Mouse (Mus musculus): Measurements from ENCODE around the gene Rab42. TPM values are rescaled to one million over a fixed set of nuclear protein-coding genes. Genes with fewer than 3 reads are reported as not detected.

Gene Rab42
- polyA plus RNA-seq (2016; fragmentation: Nextera tagmentation; extraction: Ambion mirVana), result 0.78 and 0.82 TPM in 2 replicates

DNA sequence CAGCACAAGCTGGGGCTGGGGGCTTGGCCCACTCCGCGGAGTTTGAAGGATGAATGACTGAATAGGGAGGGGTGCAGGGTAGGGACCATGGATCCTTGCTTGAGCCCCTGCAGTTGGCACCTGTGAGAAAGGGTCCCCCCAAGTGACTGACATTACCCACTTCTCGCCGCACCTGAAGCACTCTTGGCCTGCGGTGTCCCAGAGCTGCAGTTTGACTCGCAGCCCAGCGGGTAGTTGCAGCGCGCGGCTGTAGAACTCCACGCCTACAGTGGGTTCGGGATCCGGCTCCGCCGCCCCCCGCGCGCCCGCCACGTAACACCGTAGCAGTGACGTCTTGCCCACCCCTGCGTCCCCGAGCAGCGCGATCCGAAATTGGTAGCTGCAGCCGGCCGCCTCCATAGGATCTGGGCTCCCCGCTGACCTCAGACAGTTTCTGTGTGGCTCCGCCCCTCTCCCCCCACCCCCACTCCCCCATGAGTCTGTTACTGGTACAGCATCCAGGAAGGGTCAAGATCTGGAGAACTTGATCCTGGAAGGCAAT, at the start of gene Rab42:
TSS of gene Rab42 (minus strand) at position 447 of the 541 bp plus-strand sequence.
- no peak for ATAC-seq (ENCODE audit: low FRiP score)
- Histone ChIP-seq H3K9ac (peak within 1 kb of the TSS; percentile 53), H3K36me3 (replicated peaks) (no peaks in the 10 kb centered on the region), H3K9me3 (no peaks in the 10 kb centered on the region), H3K27me3 (no peaks in the 10 kb centered on the region), H3K4me3 (replicated peaks) (peak within 1 kb of the TSS; percentile 40), H3K4me1 (peaks cover 8% of the 10 kb centered on the region), H3K4me2 (peak within 1 kb of the TSS; percentile 64), H3K27ac (no peak within 1 kb of the TSS)
- WGBS, result 3% methylated on average over 30 of the region's 31 CpGs

GRCm38 (mm10) chr4:132352739-132353138, 49.6 kb upstream of the Rab42 start:
- no peak for ATAC-seq (ENCODE audit: low FRiP score)
- Histone ChIP-seq H3K4me2 (peak overlapping the region; percentile 89), H3K9ac (peak overlapping the region; percentile 84), H3K4me3 (replicated peaks) (peak overlapping the region; percentile 78), H3K9me3 (no peaks in the 10 kb centered on the region), H3K4me1 (peaks cover 19% of the 10 kb centered on the region), H3K27ac (peak overlapping the region; percentile 91), H3K36me3 (replicated peaks) (peaks cover 38% of the 10 kb centered on the region), H3K27me3 (no peaks in the 10 kb centered on the region)
- WGBS, result under 1% methylated on average over 14 of the region's 14 CpGs

DNA sequence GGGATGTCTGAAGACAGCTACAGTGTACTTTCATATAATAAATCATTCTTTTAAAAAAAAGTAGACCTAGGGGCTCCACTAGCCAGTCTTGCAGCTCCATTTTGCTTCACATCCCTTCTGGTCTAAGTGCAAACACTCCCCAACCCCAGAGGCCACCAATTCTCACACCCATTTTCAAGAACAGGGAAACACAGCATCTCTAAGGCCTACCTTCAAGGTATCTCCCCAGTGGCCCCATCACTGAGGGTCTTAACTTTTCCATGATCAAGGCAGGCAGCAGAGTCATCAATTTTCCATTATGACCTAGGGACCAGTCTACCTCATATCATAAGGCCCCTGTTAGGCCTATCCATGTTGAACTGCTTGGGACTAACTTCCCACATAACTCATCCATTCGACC, 48.2 kb upstream of the Rab42 start:
- H3K4me3 ChIP-seq (replicated peaks), result peak overlapping the region; percentile 78; the same call in 1 of the 2 replicates
- peaks cover 22% of the 10 kb centered on the region for H3K4me1 ChIP-seq
- H3K27ac ChIP-seq, result no peak overlapping the region
- H3K9me3 ChIP-seq, result no peaks in the 10 kb centered on the region
- ATAC-seq (ENCODE audit: low FRiP score), result no peak
- H3K27me3 ChIP-seq, result no peaks in the 10 kb centered on the region
- peaks cover 27% of the 10 kb centered on the region for H3K36me3 ChIP-seq (replicated peaks)
- WGBS, result 55% methylated on average over 1 of the region's 1 CpGs
- H3K9ac ChIP-seq, result peak overlapping the region; percentile 84; the same call in 1 of the 2 replicates
- H3K4me2 ChIP-seq, result peak overlapping the region; percentile 89

DNA sequence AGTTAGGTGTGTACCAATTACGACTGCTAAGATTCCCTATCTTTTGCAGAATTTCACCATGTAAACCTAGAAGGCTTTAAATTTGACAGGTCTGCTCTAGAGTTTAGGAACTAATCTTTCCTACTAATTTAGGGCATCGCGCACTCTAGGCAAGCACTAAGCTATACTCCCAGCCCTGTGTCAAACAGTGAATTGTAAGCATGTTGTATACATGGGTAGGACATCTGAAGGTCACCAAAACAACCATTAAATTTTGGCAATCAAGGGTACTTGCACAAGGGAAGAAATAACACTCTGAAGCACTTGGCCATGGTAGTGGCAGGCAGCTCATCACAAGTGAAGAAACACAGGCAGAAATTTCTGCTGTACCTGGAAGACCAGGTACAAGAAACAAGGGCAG, 47.7 kb upstream of the Rab42 start:
- no peak overlapping the region for H3K4me2 ChIP-seq
- peaks cover 22% of the 10 kb centered on the region for H3K4me1 ChIP-seq
- ATAC-seq (ENCODE audit: low FRiP score), result no peak

GRCm38 (mm10) chr4:132350123-132350740, 47.0 kb upstream of the Rab42 start:
- H3K9ac ChIP-seq, result no peak overlapping the region
- 42% methylated on average over 2 of the region's 2 CpGs for WGBS
- H3K4me1 ChIP-seq, result peaks cover 22% of the 10 kb centered on the region
- no peak overlapping the region for H3K27ac ChIP-seq
- ATAC-seq (ENCODE audit: low FRiP score), result no peak
- H3K36me3 ChIP-seq (replicated peaks), result peaks cover 22% of the 10 kb centered on the region
- no peak overlapping the region for H3K4me2 ChIP-seq
- H3K4me3 ChIP-seq (replicated peaks), result no peak overlapping the region
- no peaks in the 10 kb centered on the region for H3K9me3 ChIP-seq
- no peaks in the 10 kb centered on the region for H3K27me3 ChIP-seq

More for the DNA sequence above, 47.7 kb upstream of the Rab42 start:
- Histone ChIP-seq H3K4me3 (replicated peaks) (no peak overlapping the region), H3K9me3 (no peaks in the 10 kb centered on the region), H3K27me3 (no peaks in the 10 kb centered on the region), H3K36me3 (replicated peaks) (peaks cover 22% of the 10 kb centered on the region), H3K9ac (no peak overlapping the region), H3K27ac (no peak overlapping the region)
- WGBS, result 67% methylated on average over 3 of the region's 3 CpGs

DNA sequence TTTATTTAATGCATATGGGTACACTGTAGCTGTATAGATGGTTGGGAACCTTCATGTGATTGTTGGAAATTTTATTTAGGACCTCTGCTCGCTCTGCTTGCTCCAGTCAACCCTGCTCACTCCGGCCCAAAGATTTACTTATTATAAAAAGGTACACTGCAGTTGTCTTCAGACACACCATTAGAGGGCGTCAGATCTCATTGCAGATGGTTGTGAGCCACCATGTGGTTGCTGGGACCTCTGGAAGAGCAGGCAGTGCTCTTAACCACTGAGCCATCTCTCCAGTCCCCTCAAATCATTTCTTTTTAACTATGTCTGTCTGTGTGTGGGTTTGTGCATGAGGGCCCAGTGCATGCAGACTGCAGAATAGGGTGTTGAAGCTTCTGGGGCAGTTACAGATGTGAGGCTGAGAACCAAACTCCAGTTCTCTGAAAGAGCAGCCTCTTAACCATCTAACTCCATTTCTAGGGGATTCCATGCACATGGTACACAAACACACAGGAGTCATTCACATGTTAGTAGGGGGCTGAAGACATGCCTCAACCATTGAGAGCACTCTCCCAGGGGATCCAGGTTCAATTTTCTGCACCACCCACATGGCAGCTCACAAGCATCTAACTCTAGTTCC, 46.4 kb upstream of the Rab42 start:
- Histone ChIP-seq H3K9ac (no peak overlapping the region), H3K4me2 (no peak overlapping the region), H3K36me3 (replicated peaks) (peaks cover 22% of the 10 kb centered on the region), H3K4me3 (replicated peaks) (no peak overlapping the region), H3K27me3 (no peaks in the 10 kb centered on the region), H3K9me3 (no peaks in the 10 kb centered on the region), H3K27ac (peak overlapping the region; percentile 5; the same call in 1 of the 2 replicates), H3K4me1 (peaks cover 26% of the 10 kb centered on the region)
- 57% methylated on average over 3 of the region's 3 CpGs for whole genome bisulfite sequencing
- ATAC-seq (ENCODE audit: low FRiP score), result no peak

- ATAC-seq (ENCODE audit: low FRiP score), result no peak
Measured at GRCm38 (mm10) chr4:132346661-132347060, 43.5 kb upstream of the Rab42 start.

DNA sequence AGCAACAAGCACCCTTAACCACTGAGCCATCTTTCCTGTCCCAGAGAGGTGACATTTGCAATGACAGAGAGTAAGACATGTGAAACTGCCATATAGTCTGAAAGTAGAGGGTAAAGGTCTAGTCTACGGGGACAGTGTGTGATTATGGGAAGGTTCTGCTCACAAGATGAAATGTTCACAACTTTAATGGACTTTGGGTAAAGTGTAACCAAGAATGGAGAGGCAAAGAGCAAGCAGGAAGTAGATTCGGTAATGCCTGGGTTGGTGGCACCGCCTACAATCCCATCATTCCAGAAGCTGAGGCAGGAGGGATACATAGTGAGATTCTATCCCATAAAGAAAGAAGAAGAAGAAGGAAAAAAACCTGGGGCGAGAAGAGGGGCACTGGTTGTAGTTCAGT, 43.1 kb upstream of the Rab42 start:
- Histone ChIP-seq H3K4me2 (no peak overlapping the region), H3K9ac (no peak overlapping the region), H3K36me3 (replicated peaks) (peaks cover 24% of the 10 kb centered on the region), H3K27ac (no peak overlapping the region), H3K27me3 (no peaks in the 10 kb centered on the region), H3K4me1 (peaks cover 24% of the 10 kb centered on the region), H3K4me3 (replicated peaks) (no peak overlapping the region), H3K9me3 (no peaks in the 10 kb centered on the region)
- ATAC-seq (ENCODE audit: low FRiP score), result no peak
- WGBS, result 80% methylated on average over 4 of the region's 4 CpGs

More at GRCm38 (mm10) chr4:132346661-132347060, 43.5 kb upstream of the Rab42 start:
- Histone ChIP-seq H3K4me2 (no peak overlapping the region), H3K9ac (no peak overlapping the region), H3K9me3 (no peaks in the 10 kb centered on the region), H3K27ac (no peak overlapping the region), H3K36me3 (replicated peaks) (peaks cover 24% of the 10 kb centered on the region), H3K4me1 (peaks cover 28% of the 10 kb centered on the region), H3K27me3 (no peaks in the 10 kb centered on the region), H3K4me3 (replicated peaks) (no peak overlapping the region)
- 54% methylated on average over 3 of the region's 3 CpGs for WGBS

- 47% methylated on average over 5 of the region's 5 CpGs for WGBS
- peak; percentile 51 for ATAC-seq (ENCODE audit: low FRiP score)
- H3K36me3 ChIP-seq (replicated peaks), result peaks cover 19% of the 10 kb centered on the region
- no peak overlapping the region for H3K27ac ChIP-seq
- no peaks in the 10 kb centered on the region for H3K9me3 ChIP-seq
- no peaks in the 10 kb centered on the region for H3K27me3 ChIP-seq
- peak overlapping the region; percentile 78 for H3K4me3 ChIP-seq (replicated peaks)
- peak overlapping the region; percentile 85 for H3K4me2 ChIP-seq
- H3K4me1 ChIP-seq, result peaks cover 24% of the 10 kb centered on the region
- no peak overlapping the region; the same call in 1 of the 2 replicates for H3K9ac ChIP-seq
Measured at GRCm38 (mm10) chr4:132345843-132346212, 42.6 kb upstream of the Rab42 start.

- WGBS, result under 1% methylated on average over 76 of the region's 83 CpGs
- H3K9me3 ChIP-seq, result no peaks in the 10 kb centered on the region
Measured at GRCm38 (mm10) chr4:132345135-132345842, 42.1 kb upstream of the Rab42 start.

DNA sequence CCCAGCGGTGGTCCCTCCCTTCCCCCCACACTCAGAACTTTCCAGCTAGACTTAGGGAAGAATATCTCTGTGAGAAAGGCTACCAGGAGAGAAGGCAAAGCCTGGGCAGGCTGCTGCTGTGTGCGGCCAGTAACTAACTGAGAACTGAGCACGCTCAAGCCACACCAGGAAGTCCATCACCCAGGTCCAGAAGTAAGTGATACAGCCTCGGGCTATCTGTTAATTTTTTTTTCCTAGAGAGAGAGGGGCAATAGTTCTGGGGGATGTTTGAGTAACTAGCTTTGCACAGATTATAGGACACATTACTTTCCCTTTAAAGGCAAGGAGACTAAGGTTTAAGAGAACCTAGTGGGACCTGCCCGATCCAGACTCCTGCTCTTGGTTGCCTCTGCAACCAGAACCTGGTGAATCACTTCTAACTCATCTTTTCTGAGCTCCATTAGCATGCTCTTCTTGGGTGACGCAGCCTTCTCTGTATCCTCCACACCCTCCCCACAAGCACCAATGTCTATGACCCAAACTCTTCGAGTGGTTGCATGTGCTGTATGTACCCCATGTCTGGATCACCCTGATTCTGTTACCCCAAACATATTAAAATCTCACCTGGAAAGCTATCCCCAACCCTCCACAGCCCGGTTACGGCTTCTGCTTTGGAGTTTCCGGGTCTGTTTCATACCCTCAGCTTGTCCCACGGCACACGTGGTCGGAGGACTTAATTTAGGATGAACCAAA, 41.4 kb upstream of the Rab42 start:
- Histone ChIP-seq H3K4me1 (peaks cover 24% of the 10 kb centered on the region), H3K4me3 (replicated peaks) (peak overlapping the region; percentile 78), H3K4me2 (peak overlapping the region; percentile 85), H3K27me3 (no peaks in the 10 kb centered on the region), H3K36me3 (replicated peaks) (peaks cover 12% of the 10 kb centered on the region), H3K27ac (no peak overlapping the region), H3K9ac (peak overlapping the region; percentile 89), H3K9me3 (no peaks in the 10 kb centered on the region)
- 11% methylated on average over 13 of the region's 13 CpGs for WGBS
- ATAC-seq (ENCODE audit: low FRiP score), result peak; percentile 18; the same call in 1 of the 2 replicates

More at GRCm38 (mm10) chr4:132345135-132345842, 42.1 kb upstream of the Rab42 start:
- Histone ChIP-seq H3K27ac (no peak overlapping the region), H3K4me3 (replicated peaks) (peak overlapping the region; percentile 78), H3K4me1 (peaks cover 24% of the 10 kb centered on the region), H3K36me3 (replicated peaks) (peaks cover 14% of the 10 kb centered on the region), H3K27me3 (no peaks in the 10 kb centered on the region), H3K9ac (peak overlapping the region; percentile 89), H3K4me2 (peak overlapping the region; percentile 85)
- peak; percentile 91 for ATAC-seq (ENCODE audit: low FRiP score)
